Mouse (Mus musculus) 3134 (cell line): ENCODE measurements around the gene Stab1.

Experiments used
- DNase-seq: peaks from one replicate; pipeline ENCODE4 v3.0.0-alpha.2; 2011; ENCODE audit warnings: low spot score; ENCODE audit not compliant: insufficient read length; ENCODE audit errors: extremely low read depth

Gene Stab1

GRCm38 (mm10) chr14:31195521-31195920 is 27.1 kb upstream of the Stab1 start:
- no peak for DNase-seq

- peak; percentile 59 for DNase-seq
Measured at GRCm38 (mm10) chr14:31194891-31195513, 26.6 kb upstream of the Stab1 start.

GRCm38 (mm10) chr14:31194441-31194840 is 26.0 kb upstream of the Stab1 start:
- no peak for DNase-seq

- no peak for DNase-seq
Measured at GRCm38 (mm10) chr14:31193791-31194190, 25.4 kb upstream of the Stab1 start.

GRCm38 (mm10) chr14:31191936-31192335 is 23.5 kb upstream of the Stab1 start:
- no peak for DNase-seq

GRCm38 (mm10) chr14:31189348-31189747 is 20.9 kb upstream of the Stab1 start:
- DNase-seq: no peak

GRCm38 (mm10) chr14:31188771-31189181 is 20.3 kb upstream of the Stab1 start:
- DNase-seq: no peak

- no peak for DNase-seq
Measured at GRCm38 (mm10) chr14:31186656-31187055, 18.2 kb upstream of the Stab1 start.

- DNase-seq: no peak
Measured at GRCm38 (mm10) chr14:31184195-31184594, 15.8 kb upstream of the Stab1 start.

GRCm38 (mm10) chr14:31183541-31183940 is 15.1 kb upstream of the Stab1 start:
- DNase-seq: no peak

GRCm38 (mm10) chr14:31182786-31183290 is 14.4 kb upstream of the Stab1 start:
- DNase-seq: no peak

GRCm38 (mm10) chr14:31181512-31181911 is 13.1 kb upstream of the Stab1 start:
- no peak for DNase-seq

- DNase-seq: no peak
Measured at GRCm38 (mm10) chr14:31179677-31180365, 11.4 kb upstream of the Stab1 start.

GRCm38 (mm10) chr14:31177715-31178114 is 9.3 kb upstream of the Stab1 start:
- no peak for DNase-seq

GRCm38 (mm10) chr14:31177287-31177686 is 8.8 kb upstream of the Stab1 start:
- DNase-seq: no peak

- no peak for DNase-seq
Measured at GRCm38 (mm10) chr14:31173537-31173936, 5.1 kb upstream of the Stab1 start.

- no peak for DNase-seq
Measured at GRCm38 (mm10) chr14:31172781-31173455, 4.5 kb upstream of the Stab1 start.

- no peak for DNase-seq
Measured at GRCm38 (mm10) chr14:31171821-31172220, 3.4 kb upstream of the Stab1 start.

GRCm38 (mm10) chr14:31171386-31171785 is 2.9 kb upstream of the Stab1 start:
- DNase-seq: no peak

GRCm38 (mm10) chr14:31170963-31171362 is 2.5 kb upstream of the Stab1 start:
- DNase-seq: no peak

- no peak for DNase-seq
Measured at GRCm38 (mm10) chr14:31169508-31169907, 1.1 kb upstream of the Stab1 start.

GRCm38 (mm10) chr14:31166827-31167226 is 1.6 kb downstream of the Stab1 start:
- DNase-seq: no peak
